8 mouse cellular contexts compared by ENCODE assay signal in the genomic region with DNA sequence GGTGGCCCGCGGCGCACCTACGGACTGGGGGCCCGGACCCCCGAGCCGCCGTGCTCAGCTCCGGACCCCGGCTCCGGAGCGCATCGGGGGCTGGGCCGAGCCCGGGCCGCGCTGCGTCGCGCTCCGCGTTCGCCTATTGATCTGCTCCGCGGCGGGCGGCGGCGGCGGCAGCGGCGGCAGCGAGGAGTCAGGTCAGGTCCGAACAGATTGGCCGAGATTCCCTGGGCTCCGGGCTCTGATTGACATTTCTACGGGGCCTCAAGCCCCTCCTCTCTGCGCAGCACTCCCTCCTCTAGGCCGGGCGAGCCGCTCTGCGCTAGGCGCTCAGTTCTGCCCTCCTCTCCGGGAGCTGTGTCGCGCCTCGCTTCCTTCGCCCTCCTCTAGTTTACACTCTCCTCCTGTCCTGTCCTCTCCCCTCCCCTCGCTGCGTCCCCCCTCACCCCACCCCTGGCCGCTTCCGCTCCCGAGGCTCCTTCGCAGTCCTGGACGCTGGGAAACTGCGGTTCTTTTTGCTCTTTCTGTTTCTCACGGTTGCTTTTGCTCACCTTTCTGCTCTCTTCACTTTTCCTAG. TPM values are rescaled to one million over a fixed set of nuclear protein-coding genes. Genes with fewer than 3 reads are reported as not detected.
DNase-seq lines count a peak whose midpoint lies in the region; ATAC-seq and TF ChIP-seq lines count a peak whose summit lies in the region.

No protein-coding gene starts in this region.

- H3K27ac ChIP-seq in cortical plate, adult 2 months (ENCODE audit: insufficient read depth, low read length) = no peak overlapping the region
- H3K27ac ChIP-seq in heart, adult 2 months = peak overlapping the region; percentile 94
- H3K27ac ChIP-seq in kidney, adult 2 months (ENCODE audit: insufficient read depth, low read depth, low read length) = peak overlapping the region; percentile 87
- H3K27ac ChIP-seq in lung, embryonic 15.5 days = peak overlapping the region; percentile 99

- H3K27me3 ChIP-seq in heart, adult 2 months (ENCODE audit: control insufficient read depth, insufficient read depth, low read length) = peaks cover 13% of the 10 kb centered on the region
- no peaks in the 10 kb centered on the region for H3K27me3 ChIP-seq in kidney, adult 2 months (replicated peaks; ENCODE audit: control insufficient read depth, insufficient read depth, low read length)
- peaks cover 99% of the 10 kb centered on the region for H3K27me3 ChIP-seq in lung, embryonic 15.5 days

- H3K4me3 ChIP-seq in cortical plate, adult 2 months (ENCODE audit: insufficient read depth, low read length) = 0 out of 2 replicates have a peak overlapping the region, but pooled peaks have one; percentile 17
- H3K4me3 ChIP-seq in heart, adult 2 months = peak overlapping the region; percentile 70
- peak overlapping the region; percentile 73 for H3K4me3 ChIP-seq in kidney, adult 2 months (ENCODE audit: insufficient read depth, low read depth, low read length)
- H3K4me3 ChIP-seq in lung, embryonic 15.5 days = peak overlapping the region; percentile 72

- no peak for TF ChIP-seq POLR2A in cortical plate, adult 2 months (IDR thresholded peaks at IDR 0.05; ENCODE audit: extremely low read depth, insufficient read depth, low read length)
- peak; percentile 69 for TF ChIP-seq POLR2A in heart, adult 2 months (IDR thresholded peaks at IDR 0.05; ENCODE audit: insufficient read depth, low read depth, low read length)
- peak; percentile 82 for TF ChIP-seq POLR2A in kidney, adult 2 months (IDR thresholded peaks at IDR 0.05; ENCODE audit: low read depth, low read length)

- H3K4me2 ChIP-seq in lung, embryonic 15.5 days = peak overlapping the region; percentile 96

- no peaks in the 10 kb centered on the region for H3K79me2 ChIP-seq in heart, adult 2 months (replicated peaks; ENCODE audit: control insufficient read depth, insufficient read depth, low read length)

- ATAC-seq in lung, embryonic 15.5 days (ENCODE audit: borderline replicate concordance, extremely low read depth, low FRiP score, low TSS enrichment) = peak; percentile 83

- no peaks in the 10 kb centered on the region for H3K36me3 ChIP-seq in heart, adult 2 months (ENCODE audit: control insufficient read depth, insufficient read depth, low read length)
- H3K36me3 ChIP-seq in kidney, adult 2 months (ENCODE audit: control insufficient read depth, insufficient read depth, low read length) = peaks cover 2% of the 10 kb centered on the region
- H3K36me3 ChIP-seq in lung, embryonic 15.5 days = no peaks in the 10 kb centered on the region

- H3K9ac ChIP-seq in heart, adult 2 months (ENCODE audit: low read depth, low read length) = peak overlapping the region; percentile 91
- peak overlapping the region; percentile 89 for H3K9ac ChIP-seq in lung, embryonic 15.5 days

- intact Hi-C loops in left cerebral cortex, postnatal 4 days (cut with DNase I) = loop anchor here (5.0 to 10.0 kb wide), 2 partner anchors 427 to 556 kb away; a partner anchor contains a TSS
- intact Hi-C loops in left cerebral cortex, postnatal 14 days (cut with DNase I) = no loop called here
- intact Hi-C loops in heart, adult 2 months (cut with DNase I) = loop anchor here (2.0 to 5.0 kb wide), 4 partner anchors 165 to 489 kb away; a partner anchor contains a TSS

- peak; percentile 61 for DNase-seq in left cerebral cortex, postnatal 4 days
- no peak for DNase-seq in left cerebral cortex, postnatal 14 days (ENCODE audit: low spot score in 2 of 2)
- peak; percentile 79 to 82 for DNase-seq in heart, adult 2 months
- DNase-seq in kidney, adult 2 months = peak; percentile 92
- DNase-seq in skeletal muscle tissue, adult 2 months (ENCODE audit: low read depth, low spot score) = peak; percentile 48
- no peak for DNase-seq in right cerebral cortex, postnatal 36 days (ENCODE audit: low spot score in 2 of 2)

- WGBS in heart, adult 2 months = under 1% methylated on average over 53 of the region's 57 CpGs
- under 1% methylated on average over 55 of the region's 57 CpGs for WGBS in kidney, adult 2 months
- WGBS in lung, embryonic 15.5 days = under 1% methylated on average over 55 of the region's 57 CpGs

- no peaks in the 10 kb centered on the region for H3K9me3 ChIP-seq in lung, embryonic 15.5 days

- no peak for TF ChIP-seq CTCF in cortical plate, adult 2 months (IDR thresholded peaks at IDR 0.05; ENCODE audit: extremely low read depth, insufficient read depth, low read length)
- TF ChIP-seq CTCF in heart, adult 2 months (IDR thresholded peaks at IDR 0.05) = no peak
- TF ChIP-seq CTCF in kidney, adult 2 months (conservative IDR thresholded peaks at IDR 0.05; ENCODE audit: insufficient read depth, insufficient read length, low read depth, low read length) = no peak

- H3K4me1 ChIP-seq in cortical plate, adult 2 months (ENCODE audit: control insufficient read depth, insufficient read depth, low read length) = no peaks in the 10 kb centered on the region
- no peaks in the 10 kb centered on the region for H3K4me1 ChIP-seq in heart, adult 2 months (ENCODE audit: control insufficient read depth, insufficient read depth, low read length)
- no peaks in the 10 kb centered on the region for H3K4me1 ChIP-seq in kidney, adult 2 months (ENCODE audit: control insufficient read depth, insufficient read depth, low read length)
- peaks cover 42% of the 10 kb centered on the region for H3K4me1 ChIP-seq in lung, embryonic 15.5 days

- no peak for TF ChIP-seq EP300 in heart, adult 2 months (IDR thresholded peaks at IDR 0.05; ENCODE audit: insufficient read depth, low read depth, low read length)

RNA-seq across cellular contexts. Expression of a gene that starts 0.5 kb away (rescaled TPM):
- total RNA-seq in left cerebral cortex, postnatal 4 days (2021) = under 1 TPM in 1 of 2 experiments, not detected in 1; 0.24 TPM
- total RNA-seq in left cerebral cortex, postnatal 14 days (2021) = under 1 TPM in 1 of 2 experiments, not detected in 1; 0.22 TPM
- 0.15 TPM in 2 replicates for polyA plus RNA-seq in cortical plate, adult 2 months (2012; rRNA removed)
- total RNA-seq in heart, adult 2 months (2021) = 10 to 100 TPM; 22.1 to 32.0 TPM
- polyA plus RNA-seq in heart, adult 2 months (2012; rRNA removed) = 8.7 and 15.8 TPM in 2 replicates
- 22.3 and 28.5 TPM in 2 replicates for polyA plus RNA-seq in kidney, adult 2 months (2012; rRNA removed)
- polyA plus RNA-seq in lung, embryonic 15.5 days (2015; fragmentation: Nextera tagmentation; extraction: Ambion mirVana) = 32.6 and 33.9 TPM in 2 replicates

Comparison
In these comparisons a context has a peak if more than half of its experiments do, and no peak if none do; other contexts are left out.
1. DNase-seq: peak in left cerebral cortex, postnatal 4 days (single experiment), heart, adult 2 months (2 of 2), kidney, adult 2 months (single experiment) and skeletal muscle tissue, adult 2 months (single experiment); none in left cerebral cortex, postnatal 14 days (0 of 2) and right cerebral cortex, postnatal 36 days (0 of 2).
2. H3K4me3 ChIP-seq: peak in every context shown above with its lines; median percentile 73 in kidney, adult 2 months; 72 in lung, embryonic 15.5 days; 70 in heart, adult 2 months; 17 in cortical plate, adult 2 months.